ENCODE assay signal across 10 mouse cellular contexts in the genomic region with DNA sequence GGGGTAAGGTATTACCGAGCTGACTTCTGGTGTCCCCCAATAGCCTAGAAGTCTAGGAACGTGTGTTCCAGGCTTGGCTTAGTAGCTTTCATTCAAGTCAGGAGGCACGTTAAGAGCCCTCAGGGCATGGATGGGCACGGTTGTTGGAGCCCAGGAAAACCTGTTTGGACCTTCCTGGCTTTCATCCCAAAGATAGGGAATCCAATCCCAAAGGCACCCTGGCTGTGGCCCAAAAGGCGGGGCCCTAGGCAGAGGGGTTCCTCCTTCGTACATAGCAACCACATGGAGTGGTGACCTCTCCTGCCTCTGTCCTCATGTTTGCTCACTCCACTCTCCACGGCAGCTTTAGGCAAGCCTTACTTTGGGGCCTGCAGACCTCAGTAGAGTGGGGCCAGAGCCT. TPM values are rescaled to one million over a fixed set of nuclear protein-coding genes. Genes with fewer than 3 reads are reported as not detected.
DNase-seq lines count a peak whose midpoint lies in the region; ATAC-seq and TF ChIP-seq lines count a peak whose summit lies in the region.
"Had no signal": no experiment of that assay in that cellular context is flagged by ENCODE, and none has a peak within 500 bp of the region (broad histone marks: within the 10 kb centered on the region; RNA-seq: fewer than 3 reads in every experiment).

No protein-coding gene starts in this region.

- 56% methylated on average over 7 of the region's 7 CpGs for WGBS in liver, postnatal 0 days (ENCODE audit: insufficient replicate concordance)
- WGBS in midbrain, embryonic 15.5 days: 78% methylated on average over 7 of the region's 7 CpGs

- H3K9me3 ChIP-seq in E14TG2a.4 (ENCODE audit: low read length): no peaks in the 10 kb centered on the region
- no peaks in the 10 kb centered on the region for H3K9me3 ChIP-seq in liver, postnatal 0 days (ENCODE audit: low read length)
- H3K9me3 ChIP-seq in midbrain, embryonic 15.5 days: no peaks in the 10 kb centered on the region

- H3K9ac ChIP-seq in liver, postnatal 0 days (replicated peaks): peak overlapping the region; percentile 16
- H3K9ac ChIP-seq in midbrain, embryonic 15.5 days: no peak overlapping the region

- no peak for TF ChIP-seq EP300 in liver, postnatal 0 days (IDR thresholded peaks at IDR 0.05; ENCODE audit: low read depth)

- TF ChIP-seq CTCF in gastrocnemius, adult 2 months (IDR thresholded peaks at IDR 0.05): no peak
- TF ChIP-seq CTCF in E14TG2a.4 (conservative IDR thresholded peaks at IDR 0.05; ENCODE audit: low read length): no peak
- no peak for TF ChIP-seq CTCF in liver, postnatal 0 days (IDR thresholded peaks at IDR 0.05; ENCODE audit: low read depth)

- H3K4me3 ChIP-seq in gastrocnemius, adult 2 months: no peak overlapping the region
- peak overlapping the region; percentile 52 for H3K4me3 ChIP-seq in E14TG2a.4 (replicated peaks; ENCODE audit: low read length)
- H3K4me3 ChIP-seq in liver, postnatal 0 days (ENCODE audit: low read depth, low read length): peak overlapping the region; percentile 2; the same call in 1 of the 2 replicates
- H3K4me3 ChIP-seq in midbrain, embryonic 15.5 days: no peak overlapping the region

- no peaks in the 10 kb centered on the region for H3K27me3 ChIP-seq in E14TG2a.4 (ENCODE audit: insufficient read depth, low read length)
- H3K27me3 ChIP-seq in liver, postnatal 0 days (ENCODE audit: insufficient read depth, low read length): no peaks in the 10 kb centered on the region
- H3K27me3 ChIP-seq in midbrain, embryonic 15.5 days (replicated peaks): 0 out of 2 replicates have a peak, but pooled peaks cover under 1% of the 10 kb centered on the region

- peak; percentile 24 for ATAC-seq in liver, postnatal 0 days
- ATAC-seq in midbrain, embryonic 15.5 days (replicated peaks): no peak
- ATAC-seq in megakaryocyte, adult 5-6 weeks (ENCODE audit: poor library complexity, severe bottlenecking): no peak

- intact Hi-C loops in gastrocnemius, adult 2 months (cut with DNase I): loop anchor here (5.0 to 10.0 kb wide), 2 partner anchors 160 to 428 kb away; partner anchors contain the start of genes Eif3d and Ncf4

- H3K36me3 ChIP-seq in E14TG2a.4 (ENCODE audit: insufficient read depth, low read length): peaks cover 28% of the 10 kb centered on the region
- peaks cover 9% of the 10 kb centered on the region; the same call in 1 of the 2 replicates for H3K36me3 ChIP-seq in liver, postnatal 0 days (replicated peaks; ENCODE audit: insufficient read depth, low read length)
- no peaks in the 10 kb centered on the region for H3K36me3 ChIP-seq in midbrain, embryonic 15.5 days (replicated peaks)

- H3K4me1 ChIP-seq in E14TG2a.4 (replicated peaks; ENCODE audit: low read depth, low read length): peaks cover 74% of the 10 kb centered on the region
- peaks cover 53% of the 10 kb centered on the region for H3K4me1 ChIP-seq in liver, postnatal 0 days (ENCODE audit: insufficient read depth)
- H3K4me1 ChIP-seq in midbrain, embryonic 15.5 days: peaks cover 23% of the 10 kb centered on the region

- peak; percentile 48 for DNase-seq in gastrocnemius, adult 2 months
- no peak for DNase-seq in gastrocnemius, adult 18-20 months (ENCODE audit: low spot score)
- DNase-seq in heart, postnatal 4 days: peak; percentile 54
- DNase-seq in liver, postnatal 0 days: peak; percentile 79
- no peak for DNase-seq in layer of hippocampus, postnatal 36 days

- peak overlapping the region; percentile 84 for H3K4me2 ChIP-seq in liver, postnatal 0 days (ENCODE audit: low read depth, low read length)
- no peak overlapping the region for H3K4me2 ChIP-seq in midbrain, embryonic 15.5 days

- H3K27ac ChIP-seq in gastrocnemius, adult 2 months: peak overlapping the region; percentile 83
- peak overlapping the region; percentile 100 for H3K27ac ChIP-seq in liver, postnatal 0 days (ENCODE audit: low read depth)
- H3K27ac ChIP-seq in midbrain, embryonic 15.5 days: no peak overlapping the region

RNA-seq across cellular contexts. Expression of gene Tst, which starts 3.3 kb away (rescaled TPM):
- 10 to 100 TPM; 18.2 to 18.8 TPM for total RNA-seq in gastrocnemius, adult 2 months (2021)
- 10 to 100 TPM; 21.7 to 24.2 TPM for total RNA-seq in gastrocnemius, adult 18-20 months (2021)
- total RNA-seq in heart, postnatal 4 days (2021): 10 to 100 TPM; 16.9 to 20.1 TPM
- polyA plus RNA-seq in liver, postnatal 0 days (2015; fragmentation: Nextera tagmentation; extraction: Ambion mirVana): 361 and 363 TPM in 2 replicates
- 11.5 and 15.6 TPM in 2 replicates for polyA plus RNA-seq in midbrain, embryonic 15.5 days (2015; fragmentation: Nextera tagmentation; extraction: Ambion mirVana)
- 10 to 100 TPM; 37.7 to 40.9 TPM for total RNA-seq in layer of hippocampus, postnatal 36 days (2021)
- 9.8 and 10.4 TPM in 2 replicates for total RNA-seq in megakaryocyte, adult 5-6 weeks (2015)
- total RNA-seq in megakaryocyte, adult 5-6 weeks (2017): 3.3 and 8.8 TPM in 2 replicates

RNA-seq across cellular contexts. Expression of gene Mpst, which starts 3.8 kb away (rescaled TPM):
- 10 to 100 TPM; 61.9 to 66.9 TPM for total RNA-seq in gastrocnemius, adult 2 months (2021)
- 10 to 100 TPM; 56.5 to 65.3 TPM for total RNA-seq in gastrocnemius, adult 18-20 months (2021)
- 10 to 100 TPM; 21.9 to 24.9 TPM for total RNA-seq in heart, postnatal 4 days (2021)
- 4.3 and 7.0 TPM in 2 replicates for polyA plus RNA-seq in liver, postnatal 0 days (2015; fragmentation: Nextera tagmentation; extraction: Ambion mirVana)
- polyA plus RNA-seq in midbrain, embryonic 15.5 days (2015; fragmentation: Nextera tagmentation; extraction: Ambion mirVana): 4.3 and 5.3 TPM in 2 replicates
- total RNA-seq in layer of hippocampus, postnatal 36 days (2021): 10 to 100 TPM; 24.6 to 30.7 TPM
- total RNA-seq in megakaryocyte, adult 5-6 weeks (2015): 3.8 and 5.9 TPM in 2 replicates
- total RNA-seq in megakaryocyte, adult 5-6 weeks (2017): 12.9 and 24.2 TPM in 2 replicates

RNA-seq across cellular contexts. Expression of gene Tex33, which starts 6.7 kb away (rescaled TPM):
- not detected for total RNA-seq in gastrocnemius, adult 2 months (2021)
- not detected for total RNA-seq in gastrocnemius, adult 18-20 months (2021)
- not detected for total RNA-seq in heart, postnatal 4 days (2021)
- polyA plus RNA-seq in liver, postnatal 0 days (2015; fragmentation: Nextera tagmentation; extraction: Ambion mirVana): not detected in 2 replicates
- polyA plus RNA-seq in midbrain, embryonic 15.5 days (2015; fragmentation: Nextera tagmentation; extraction: Ambion mirVana): not detected in 2 replicates
- not detected for total RNA-seq in layer of hippocampus, postnatal 36 days (2021)
- total RNA-seq in megakaryocyte, adult 5-6 weeks (2015): not detected in 2 replicates
- total RNA-seq in megakaryocyte, adult 5-6 weeks (2017): not detected in 2 replicates
- total RNA-seq: hematopoietic stem cell, adult 5-6 weeks had no signal
- polyA plus RNA-seq: limb, embryonic 14.5 days had no signal

RNA-seq across cellular contexts. Expression of gene Kctd17, which starts 25.9 kb away (rescaled TPM):
- total RNA-seq in gastrocnemius, adult 2 months (2021): 10 to 100 TPM in 1 of 2 experiments, 1 to 10 TPM in 1; 8.9 to 17.2 TPM
- 10 to 100 TPM in 1 of 2 experiments, 1 to 10 TPM in 1; 8.4 to 13.9 TPM for total RNA-seq in gastrocnemius, adult 18-20 months (2021)
- total RNA-seq in heart, postnatal 4 days (2021): 10 to 100 TPM; 72.0 to 74.8 TPM
- 6.0 and 6.1 TPM in 2 replicates for polyA plus RNA-seq in liver, postnatal 0 days (2015; fragmentation: Nextera tagmentation; extraction: Ambion mirVana)
- polyA plus RNA-seq in midbrain, embryonic 15.5 days (2015; fragmentation: Nextera tagmentation; extraction: Ambion mirVana): 162 and 163 TPM in 2 replicates
- total RNA-seq in layer of hippocampus, postnatal 36 days (2021): 100 to 1,000 TPM; 248 TPM
- 8.7 and 9.5 TPM in 2 replicates for total RNA-seq in megakaryocyte, adult 5-6 weeks (2015)
- 5.2 and 9.6 TPM in 2 replicates for total RNA-seq in megakaryocyte, adult 5-6 weeks (2017)

Comparison
In these comparisons a context has a peak if more than half of its experiments do, and no peak if none do; other contexts are left out.
1. DNase-seq: peak in gastrocnemius, adult 2 months (single experiment), heart, postnatal 4 days (single experiment) and liver, postnatal 0 days (single experiment); none in gastrocnemius, adult 18-20 months (single experiment) and layer of hippocampus, postnatal 36 days (0 of 2).
2. H3K4me3 ChIP-seq: peak in E14TG2a.4 (single experiment) and liver, postnatal 0 days (single experiment); none in gastrocnemius, adult 2 months (single experiment) and midbrain, embryonic 15.5 days (single experiment).